Mouse (Mus musculus) spleen, adult 2 months (tissue): ENCODE measurements at regions not wholly inside any gene's neighbourhood (a gene's known extent, or its start where the extent isn't known, plus 50 kb on each side); places are given as distances from the start of the nearest gene placed in this dataset.

Source experiments
- CTCF ChIP-seq: fragments of 200-500 bp; IDR thresholded peaks from 2 replicates; pipeline ENCODE4 v1.5.1; 2011; ENCODE audit warnings: mild to moderate bottlenecking, inconsistent platforms; ENCODE audit not compliant: insufficient read depth, insufficient read length, insufficient replicate concordance; ENCODE audit errors: extremely low read depth
- POLR2A ChIP-seq: fragments of 200-500 bp; IDR thresholded peaks from 2 replicates; pipeline ENCODE4 v1.6.1; 2011; ENCODE audit warnings: low read depth, low read length, inconsistent platforms

GRCm38 (mm10) chrX:12323268-12323667 is 163.1 kb upstream of the Bcor start:
- TF ChIP-seq POLR2A (no peak), CTCF (no peak)
